Mouse (Mus musculus) liver, embryonic 14.5 days (tissue): ENCODE measurements around the gene Ccne1.

Experiments
- CTCF ChIP-seq: IDR thresholded peaks from 2 replicates; pipeline ENCODE4 v1.5.1; 2016; ENCODE audit warnings: antibody characterized with exemption, low read depth, control low read depth
- EP300 ChIP-seq: IDR thresholded peaks from 2 replicates; pipeline ENCODE4 v1.6.1; 2016; ENCODE audit warnings: antibody characterized with exemption, low read depth

GRCm38 (mm10) chr7:38147477-38147876, 40.1 kb upstream of the Ccne1 start:
- peak; percentile 60 for TF ChIP-seq CTCF
- TF ChIP-seq EP300 = no peak
